Mouse (Mus musculus): Measurements from ENCODE around the gene Tmem248. TPM values are rescaled to one million over a fixed set of nuclear protein-coding genes. Genes with fewer than 3 reads are reported as not detected.

Tmem248 gene
- 38.9 and 40.2 TPM in 2 replicates for polyA plus RNA-seq (2015; fragmentation: Nextera tagmentation; extraction: Ambion mirVana)

DNA sequence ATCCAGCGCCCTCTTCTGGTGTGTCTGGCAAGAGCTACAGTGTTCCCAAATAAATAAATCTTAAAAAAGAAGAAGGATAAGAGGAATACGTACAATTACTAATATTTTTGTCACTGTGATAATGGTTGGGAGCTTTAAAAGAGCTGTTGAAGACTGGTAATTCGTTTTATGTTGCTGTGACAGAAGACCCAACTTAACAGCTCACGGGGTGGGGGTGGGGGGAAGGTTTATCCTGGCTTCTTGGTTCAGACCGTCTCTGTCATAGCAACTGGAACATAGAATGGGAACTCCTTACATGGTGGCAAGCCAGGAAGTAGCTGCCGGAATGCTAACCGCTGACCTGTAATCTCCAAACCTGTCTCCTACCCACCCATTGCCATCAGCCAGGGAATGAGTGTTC is at the start of gene Tmem248:
Gene Tmem248 (plus strand): TSS at position 301 of the 400 bp plus-strand sequence.
- Histone ChIP-seq H3K9ac (no peak within 1 kb of the TSS), H3K36me3 (peaks cover 14% of the 10 kb centered on the region), H3K9me3 (no peaks in the 10 kb centered on the region), H3K4me3 (replicated peaks) (no peak within 1 kb of the TSS), H3K27ac (no peak within 1 kb of the TSS), H3K4me2 (replicated peaks) (no peak within 1 kb of the TSS), H3K4me1 (replicated peaks) (no peaks in the 10 kb centered on the region), H3K27me3 (replicated peaks) (no peaks in the 10 kb centered on the region)
- ATAC-seq = no peak
- 82% methylated on average over 7 of the region's 7 CpGs for WGBS

DNA sequence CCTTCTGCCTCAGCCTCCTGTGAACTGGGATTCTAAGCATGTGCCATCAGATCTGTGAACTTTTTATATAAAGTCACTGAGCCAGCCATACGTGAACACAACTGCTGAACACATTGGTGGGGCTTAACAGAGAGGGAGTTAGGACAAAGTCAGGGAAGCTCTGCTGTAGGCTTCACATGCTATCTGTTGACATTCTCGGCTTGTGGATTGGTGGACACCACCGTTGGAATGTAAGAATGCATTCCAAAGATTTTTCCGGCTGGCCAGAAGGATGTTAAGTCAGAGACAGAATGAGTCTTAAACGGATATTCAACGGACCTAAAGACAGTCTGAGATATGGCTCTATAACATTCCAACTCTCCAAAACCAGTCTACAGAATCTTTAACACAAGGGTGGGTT is 47.8 kb upstream of the Tmem248 start:
- Histone ChIP-seq H3K36me3 (no peaks in the 10 kb centered on the region), H3K4me3 (replicated peaks) (no peak overlapping the region), H3K27ac (no peak overlapping the region), H3K4me2 (replicated peaks) (no peak overlapping the region), H3K9me3 (no peaks in the 10 kb centered on the region), H3K27me3 (replicated peaks) (no peaks in the 10 kb centered on the region), H3K9ac (no peak overlapping the region), H3K4me1 (replicated peaks) (peaks cover 8% of the 10 kb centered on the region; the same call in 1 of the 2 replicates)
- ATAC-seq = no peak
- WGBS = 46% methylated on average over 6 of the region's 6 CpGs

GRCm38 (mm10) chr5:130170666-130171422 is 46.0 kb upstream of the Tmem248 start:
- H3K4me2 ChIP-seq (replicated peaks) = peak overlapping the region; percentile 56
- H3K27me3 ChIP-seq (replicated peaks) = no peaks in the 10 kb centered on the region
- peaks cover 8% of the 10 kb centered on the region; the same call in 1 of the 2 replicates for H3K4me1 ChIP-seq (replicated peaks)
- H3K27ac ChIP-seq = peak overlapping the region; percentile 86
- H3K9me3 ChIP-seq = no peaks in the 10 kb centered on the region
- H3K36me3 ChIP-seq = no peaks in the 10 kb centered on the region
- peak; percentile 54 for ATAC-seq
- peak overlapping the region; percentile 89 for H3K4me3 ChIP-seq (replicated peaks)
- H3K9ac ChIP-seq = peak overlapping the region; percentile 86
- 13% methylated on average over 6 of the region's 6 CpGs for WGBS

GRCm38 (mm10) chr5:130171423-130171954 is 45.4 kb upstream of the Tmem248 start, which contains the start of gene Rabgef1:
TSS of gene Rabgef1 (plus strand) at chr5:130171798.
- H3K4me2 ChIP-seq (replicated peaks) = peak within 1 kb of the TSS; percentile 68
- no peaks in the 10 kb centered on the region for H3K36me3 ChIP-seq
- H3K27me3 ChIP-seq (replicated peaks) = no peaks in the 10 kb centered on the region
- peaks cover 8% of the 10 kb centered on the region; the same call in 1 of the 2 replicates for H3K4me1 ChIP-seq (replicated peaks)
- under 1% methylated on average over 41 of the region's 62 CpGs for WGBS
- peak within 1 kb of the TSS; percentile 86 for H3K27ac ChIP-seq
- H3K9ac ChIP-seq = peak within 1 kb of the TSS; percentile 86
- peak within 1 kb of the TSS; percentile 89 for H3K4me3 ChIP-seq (replicated peaks)
- peak; percentile 97 for ATAC-seq
- H3K9me3 ChIP-seq = no peaks in the 10 kb centered on the region

- peak overlapping the region; percentile 86 for H3K9ac ChIP-seq
- H3K4me1 ChIP-seq (replicated peaks) = peaks cover 8% of the 10 kb centered on the region; the same call in 1 of the 2 replicates
- no peaks in the 10 kb centered on the region for H3K9me3 ChIP-seq
- peak overlapping the region; percentile 78 for H3K27ac ChIP-seq
- no peaks in the 10 kb centered on the region for H3K36me3 ChIP-seq
- ATAC-seq = peak; percentile 84
- no peaks in the 10 kb centered on the region for H3K27me3 ChIP-seq (replicated peaks)
- H3K4me3 ChIP-seq (replicated peaks) = peak overlapping the region; percentile 89
- WGBS = 1% methylated on average over 36 of the region's 46 CpGs
- H3K4me2 ChIP-seq (replicated peaks) = peak overlapping the region; percentile 68
Observed at GRCm38 (mm10) chr5:130171956-130172601, 44.8 kb upstream of the Tmem248 start.

GRCm38 (mm10) chr5:130173012-130173411 is 43.9 kb upstream of the Tmem248 start:
- H3K9me3 ChIP-seq = no peaks in the 10 kb centered on the region
- peaks cover 8% of the 10 kb centered on the region; the same call in 1 of the 2 replicates for H3K4me1 ChIP-seq (replicated peaks)
- H3K27ac ChIP-seq = no peak overlapping the region
- H3K9ac ChIP-seq = no peak overlapping the region
- no peaks in the 10 kb centered on the region for H3K36me3 ChIP-seq
- H3K4me3 ChIP-seq (replicated peaks) = no peak overlapping the region; the same call in 1 of the 2 replicates
- 80% methylated on average over 4 of the region's 4 CpGs for WGBS
- no peaks in the 10 kb centered on the region for H3K27me3 ChIP-seq (replicated peaks)
- peak overlapping the region; percentile 68 for H3K4me2 ChIP-seq (replicated peaks)
- ATAC-seq = no peak

DNA sequence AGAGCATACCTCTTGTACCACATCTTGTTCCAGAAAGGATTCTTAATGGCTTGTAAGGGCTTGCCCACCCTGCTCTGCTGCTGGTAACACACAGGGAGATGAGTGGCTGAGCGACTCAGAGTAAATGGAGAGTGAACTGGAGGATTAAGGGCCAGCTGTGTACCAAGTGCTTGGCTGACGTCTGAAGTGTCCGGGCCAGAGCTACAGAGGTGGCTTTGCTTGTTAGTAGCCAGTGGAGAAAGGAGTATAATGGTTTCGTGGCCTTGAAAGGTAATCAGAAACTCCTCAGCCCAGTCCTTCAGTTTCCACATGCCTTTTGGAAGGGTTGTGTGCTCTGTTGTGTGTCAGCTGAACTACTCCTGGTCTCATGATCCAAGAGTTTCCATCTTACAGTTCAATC is 39.0 kb upstream of the Tmem248 start:
- Histone ChIP-seq H3K4me2 (replicated peaks) (no peak overlapping the region), H3K9me3 (no peaks in the 10 kb centered on the region), H3K27ac (no peak overlapping the region), H3K9ac (no peak overlapping the region), H3K27me3 (replicated peaks) (no peaks in the 10 kb centered on the region), H3K4me3 (replicated peaks) (no peak overlapping the region), H3K4me1 (replicated peaks) (peaks cover 6% of the 10 kb centered on the region; the same call in 1 of the 2 replicates), H3K36me3 (no peaks in the 10 kb centered on the region)
- 46% methylated on average over 4 of the region's 4 CpGs for WGBS
- no peak for ATAC-seq

DNA sequence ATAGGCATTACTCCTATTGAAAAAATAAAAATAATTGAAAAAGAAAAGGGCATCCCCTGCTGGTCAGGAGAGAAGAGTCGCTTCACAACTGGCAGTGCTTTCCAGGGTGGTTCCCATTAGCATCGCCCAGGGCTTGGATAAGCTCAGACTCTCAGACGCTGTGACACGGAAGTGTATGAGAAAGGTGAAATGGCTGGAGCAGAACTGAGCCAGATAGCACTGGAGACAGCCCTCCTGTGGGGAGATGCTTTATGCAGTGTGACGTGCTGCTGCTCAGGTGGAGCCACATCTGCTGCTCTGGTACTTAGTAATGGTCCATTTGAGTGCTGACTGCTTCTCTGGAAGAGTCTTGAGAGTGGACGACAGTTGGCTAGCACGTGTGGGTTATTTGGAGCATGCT is 36.5 kb upstream of the Tmem248 start:
- no peaks in the 10 kb centered on the region for H3K36me3 ChIP-seq
- WGBS = 75% methylated on average over 7 of the region's 7 CpGs
- 0 out of 2 replicates have a peak, but pooled peaks cover 5% of the 10 kb centered on the region for H3K4me1 ChIP-seq (replicated peaks)
- H3K27me3 ChIP-seq (replicated peaks) = no peaks in the 10 kb centered on the region
- no peak overlapping the region for H3K9ac ChIP-seq
- no peak for ATAC-seq
- no peak overlapping the region for H3K4me2 ChIP-seq (replicated peaks)
- no peaks in the 10 kb centered on the region for H3K9me3 ChIP-seq
- no peak overlapping the region for H3K27ac ChIP-seq
- no peak overlapping the region for H3K4me3 ChIP-seq (replicated peaks)

DNA sequence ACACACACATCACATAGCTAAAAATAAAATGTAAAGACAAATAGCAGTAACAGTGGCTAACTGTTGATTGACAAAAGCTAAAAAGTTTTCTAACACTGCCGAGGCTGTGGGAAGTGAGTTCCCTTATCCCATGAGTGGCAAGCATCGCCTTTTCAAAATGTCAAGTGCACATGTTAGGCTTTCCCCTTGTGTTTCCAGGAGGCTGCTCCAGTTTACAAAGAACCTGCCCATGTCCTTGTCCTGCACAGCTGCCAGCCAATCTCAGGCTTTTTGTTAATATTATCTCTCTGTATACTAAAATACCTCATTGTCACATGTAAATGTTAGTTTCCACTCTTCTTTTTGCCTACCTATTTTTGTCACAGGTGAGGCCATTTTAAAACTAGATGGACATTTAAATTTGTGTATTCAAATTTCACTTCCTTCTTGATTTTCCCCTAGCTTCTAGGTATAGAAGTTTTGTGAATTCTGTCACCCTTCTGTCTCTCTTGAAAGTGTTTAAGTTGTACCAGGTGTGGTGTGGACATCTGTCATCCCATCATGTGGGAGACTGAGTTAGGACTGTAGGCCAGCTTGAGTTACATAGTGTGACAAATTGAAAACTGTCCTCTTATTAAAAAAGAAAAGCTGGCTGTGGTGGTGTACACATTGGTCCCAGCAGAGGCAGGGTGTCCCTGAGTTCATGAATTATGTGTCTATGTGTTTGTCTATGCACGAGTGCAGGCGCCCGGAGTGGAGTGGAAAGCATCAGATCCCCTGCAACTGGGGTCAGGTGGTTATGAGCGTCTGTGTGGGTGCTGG is 34.9 kb upstream of the Tmem248 start:
- H3K4me1 ChIP-seq (replicated peaks) = 0 out of 2 replicates have a peak, but pooled peaks cover 5% of the 10 kb centered on the region
- H3K27ac ChIP-seq = 0 out of 2 replicates have a peak overlapping the region, but pooled peaks have one; percentile 27
- 0 out of 2 replicates have a peak, but pooled peaks have one; percentile 26 for ATAC-seq
- no peak overlapping the region for H3K4me2 ChIP-seq (replicated peaks)
- no peak overlapping the region for H3K9ac ChIP-seq
- H3K36me3 ChIP-seq = no peaks in the 10 kb centered on the region
- no peaks in the 10 kb centered on the region for H3K9me3 ChIP-seq
- WGBS = 63% methylated on average over 6 of the region's 6 CpGs
- no peak overlapping the region for H3K4me3 ChIP-seq (replicated peaks)
- H3K27me3 ChIP-seq (replicated peaks) = no peaks in the 10 kb centered on the region

DNA sequence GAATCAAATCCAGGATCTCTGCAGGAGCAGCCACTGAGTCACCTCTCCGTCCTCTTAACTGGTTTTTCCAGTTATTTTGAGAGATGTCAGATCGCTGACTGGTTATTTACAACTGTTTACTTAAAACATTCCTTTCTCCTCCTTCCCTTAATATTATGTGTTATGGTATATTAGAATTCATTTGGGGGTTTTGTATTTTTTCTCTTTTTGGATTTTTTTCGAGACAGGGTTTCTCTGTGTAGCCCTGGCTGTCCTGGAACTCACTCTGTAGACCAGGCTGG is 34.4 kb upstream of the Tmem248 start:
- H3K4me3 ChIP-seq (replicated peaks) = no peak overlapping the region
- H3K4me1 ChIP-seq (replicated peaks) = 0 out of 2 replicates have a peak, but pooled peaks cover 5% of the 10 kb centered on the region
- H3K27ac ChIP-seq = 0 out of 2 replicates have a peak overlapping the region, but pooled peaks have one; percentile 27
- 41% methylated on average over 3 of the region's 3 CpGs for WGBS
- no peak overlapping the region for H3K9ac ChIP-seq
- no peak overlapping the region for H3K4me2 ChIP-seq (replicated peaks)
- H3K27me3 ChIP-seq (replicated peaks) = no peaks in the 10 kb centered on the region
- H3K36me3 ChIP-seq = no peaks in the 10 kb centered on the region
- ATAC-seq = no peak
- no peaks in the 10 kb centered on the region for H3K9me3 ChIP-seq

GRCm38 (mm10) chr5:130184193-130184856 is 32.6 kb upstream of the Tmem248 start:
- H3K36me3 ChIP-seq = no peaks in the 10 kb centered on the region
- H3K4me2 ChIP-seq (replicated peaks) = no peak overlapping the region
- WGBS = 77% methylated on average over 9 of the region's 9 CpGs
- H3K27me3 ChIP-seq (replicated peaks) = no peaks in the 10 kb centered on the region
- H3K9ac ChIP-seq = no peak overlapping the region
- H3K9me3 ChIP-seq = no peaks in the 10 kb centered on the region
- H3K4me1 ChIP-seq (replicated peaks) = 0 out of 2 replicates have a peak, but pooled peaks cover 5% of the 10 kb centered on the region
- no peak overlapping the region for H3K4me3 ChIP-seq (replicated peaks)
- no peak overlapping the region for H3K27ac ChIP-seq
- peak; percentile 49; the same call in 1 of the 2 replicates for ATAC-seq

All from intestine, embryonic 15.5 days (tissue).